Comparison of ENCODE assay signal across 7 mouse cellular contexts in genomic region chr13:71008216-71008615, GRCm38 (mm10).
DNase-seq lines count a peak whose midpoint lies in the region; ATAC-seq and TF ChIP-seq lines count a peak whose summit lies in the region.

No protein-coding gene starts in this region.

- TF ChIP-seq EP300 in CH12.LX (IDR thresholded peaks at IDR 0.05; ENCODE audit: low read length): no peak

- no peak overlapping the region for H3K4me2 ChIP-seq in intestine, postnatal 0 days (replicated peaks; ENCODE audit: low read depth)
- H3K4me2 ChIP-seq in intestine, embryonic 16.5 days (ENCODE audit: low read depth, low read length): no peak overlapping the region
- H3K4me2 ChIP-seq in CH12.LX (ENCODE audit: insufficient read depth, low read depth, poor library complexity, severe bottlenecking): no peak overlapping the region

- H3K9me3 ChIP-seq in intestine, postnatal 0 days (ENCODE audit: control insufficient read depth): no peaks in the 10 kb centered on the region
- H3K9me3 ChIP-seq in intestine, embryonic 16.5 days (ENCODE audit: control insufficient read depth, low read length): no peaks in the 10 kb centered on the region
- H3K9me3 ChIP-seq in CH12.LX (replicated peaks; ENCODE audit: low read length): no peaks in the 10 kb centered on the region

- TF ChIP-seq CTCF in intestine, postnatal 0 days (IDR thresholded peaks at IDR 0.05; ENCODE audit: low read depth): peak; percentile 63
- TF ChIP-seq CTCF in CH12.LX (conservative IDR thresholded peaks at IDR 0.05 in 1 of 2, IDR thresholded peaks at IDR 0.05 in 1 of 2; ENCODE audit: low read depth in 2 of 2, low read length in 2 of 2): peak; percentile 38 to 73; a peak in 3 of 4 replicates

- peak; percentile 82 for TF ChIP-seq RAD21 in CH12.LX (IDR thresholded peaks at IDR 0.05; ENCODE audit: low read depth, low read length)

- no peak for ATAC-seq in intestine, postnatal 0 days
- ATAC-seq in intestine, embryonic 16.5 days: no peak

- no peaks in the 10 kb centered on the region for H3K79me2 ChIP-seq in CH12.LX (replicated peaks; ENCODE audit: control insufficient read depth, extremely low read depth, insufficient read depth, poor library complexity, severe bottlenecking)

- no peaks in the 10 kb centered on the region for H3K36me3 ChIP-seq in intestine, postnatal 0 days (ENCODE audit: control insufficient read depth, insufficient read depth)
- no peaks in the 10 kb centered on the region for H3K36me3 ChIP-seq in intestine, embryonic 16.5 days (ENCODE audit: control insufficient read depth, insufficient read depth, low read length)
- H3K36me3 ChIP-seq in CH12.LX (replicated peaks in 1 of 2; ENCODE audit: control insufficient read depth in 1 of 2, insufficient read depth in 1 of 2, low read length in 1 of 2): no peaks in the 10 kb centered on the region

- H3K4me1 ChIP-seq in intestine, postnatal 0 days (replicated peaks; ENCODE audit: control insufficient read depth, insufficient read depth, low read length): no peaks in the 10 kb centered on the region
- no peaks in the 10 kb centered on the region for H3K4me1 ChIP-seq in intestine, embryonic 16.5 days (ENCODE audit: control insufficient read depth, insufficient read depth, low read length)
- no peaks in the 10 kb centered on the region for H3K4me1 ChIP-seq in CH12.LX (ENCODE audit: control insufficient read depth in 1 of 2, insufficient read depth in 2 of 2)

- no peak overlapping the region for H3K4me3 ChIP-seq in intestine, postnatal 0 days (ENCODE audit: low read depth, low read length)
- no peak overlapping the region for H3K4me3 ChIP-seq in intestine, embryonic 16.5 days (ENCODE audit: low read length)
- H3K4me3 ChIP-seq in CH12.LX (replicated peaks in 1 of 3; ENCODE audit: low read depth in 2 of 3, low read length in 2 of 3, poor library complexity in 1 of 3): no peak overlapping the region

- no peak overlapping the region for H3K27ac ChIP-seq in intestine, postnatal 0 days (ENCODE audit: low read depth, low read length)
- no peak overlapping the region for H3K27ac ChIP-seq in intestine, embryonic 16.5 days (ENCODE audit: low read length)
- H3K27ac ChIP-seq in CH12.LX (ENCODE audit: insufficient read depth, low read depth): no peak overlapping the region

- in situ Hi-C loops in CH12.LX (cut with MboI; ENCODE audit: low pct_ligation_motif_present, low pct_unique_long_range_greater_than_20kb, low sequenced_read_pairs): no loop called here

- H3K27me3 ChIP-seq in intestine, postnatal 0 days (replicated peaks; ENCODE audit: control insufficient read depth, insufficient read depth, low read length): no peaks in the 10 kb centered on the region
- no peaks in the 10 kb centered on the region for H3K27me3 ChIP-seq in intestine, embryonic 16.5 days (replicated peaks; ENCODE audit: control insufficient read depth, insufficient read depth, low read length)
- no peaks in the 10 kb centered on the region for H3K27me3 ChIP-seq in CH12.LX (replicated peaks)

- TF ChIP-seq POLR2A in CH12.LX (IDR thresholded peaks at IDR 0.05; ENCODE audit: low read depth, low read length): no peak

- DNase-seq in CH12.LX (ENCODE audit: extremely low read depth): peak; percentile 65
- peak; percentile 20 for DNase-seq in Muller cell, postnatal 12 days (ENCODE audit: inconsistent ontology term)
- peak; percentile 32 to 52 for DNase-seq in frontal cortex, postnatal 36 days (ENCODE audit: low spot score in 2 of 2)
- DNase-seq in retina, postnatal 1 day: peak; percentile 79
- no peak for DNase-seq in urinary bladder, adult 2 months (ENCODE audit: low spot score)

- dilution Hi-C loops in CH12.LX (cut with MboI; ENCODE audit: extremely low pct_ligation_motif_present, extremely low pct_unique_long_range_greater_than_20kb, low sequenced_read_pairs): no loop called here

- no peak overlapping the region for H3K9ac ChIP-seq in intestine, postnatal 0 days (ENCODE audit: low read depth, low read length)
- H3K9ac ChIP-seq in intestine, embryonic 16.5 days (ENCODE audit: low read depth, low read length): no peak overlapping the region
- no peak overlapping the region for H3K9ac ChIP-seq in CH12.LX (ENCODE audit: insufficient read depth, low read depth)

- 24% methylated on average over 3 of the region's 3 CpGs for WGBS in intestine, postnatal 0 days
- 15% methylated on average over 3 of the region's 3 CpGs for WGBS in intestine, embryonic 16.5 days

TF ChIP-seq in CH12.LX, 34 proteins besides CTCF, POLR2A, EP300 and RAD21:
- TF ChIP-seq SMC3 (IDR thresholded peaks at IDR 0.05; ENCODE audit: low read depth, low read length): peak; percentile 44
- TF ChIP-seq RCOR1 (conservative IDR thresholded peaks at IDR 0.05; ENCODE audit: low read depth, low read length): no peak
- TF ChIP-seq KAT2A (IDR thresholded peaks at IDR 0.05; ENCODE audit: insufficient replicate concordance, low read length): no peak
- no peak for TF ChIP-seq ZMIZ1 (IDR thresholded peaks at IDR 0.05; ENCODE audit: low read depth, low read length)
- TF ChIP-seq USF2 (conservative IDR thresholded peaks at IDR 0.05; ENCODE audit: low read depth, low read length): no peak
- TF ChIP-seq ETS1 (conservative IDR thresholded peaks at IDR 0.05; ENCODE audit: low read depth, low read length): no peak
- TF ChIP-seq SIN3A (IDR thresholded peaks at IDR 0.05; ENCODE audit: low read length): no peak
- TF ChIP-seq MXI1 (IDR thresholded peaks at IDR 0.05; ENCODE audit: low read depth, low read length): no peak
- no peak for TF ChIP-seq MAX (IDR thresholded peaks at IDR 0.05; ENCODE audit: low read length)
